Mouse (Mus musculus): Measurements from ENCODE around the gene Igfbp7. TPM values are rescaled to one million over a fixed set of nuclear protein-coding genes. Genes with fewer than 3 reads are reported as not detected.
A peak's percentile ranks its signal among the peaks of the same experiment; 100 is the strongest.

Gene Igfbp7
- polyA plus RNA-seq, 1 experiment from 2014 or later: 30.2 TPM

DNA sequence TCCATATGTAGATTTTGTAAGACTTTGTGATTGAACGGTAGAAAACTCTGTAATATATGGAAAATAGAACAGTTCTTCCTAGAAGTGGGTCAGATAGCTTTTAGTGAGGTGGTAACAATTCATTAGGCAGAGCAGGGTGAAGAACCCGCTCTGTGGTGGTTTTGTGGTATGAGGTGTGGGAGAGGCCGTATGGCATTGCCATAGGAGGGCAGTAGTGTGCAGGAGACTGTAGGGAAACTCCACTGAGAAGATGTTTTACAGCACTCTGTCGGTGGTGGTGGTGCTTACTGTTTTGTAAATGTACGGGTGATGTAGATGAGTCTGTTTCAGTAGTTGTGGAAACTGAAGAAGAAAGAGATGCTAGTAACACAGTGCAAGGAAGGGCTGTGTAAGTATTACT, 77.7 kb downstream of the Igfbp7 start:
- no peaks in the 10 kb centered on the region for H3K27me3 ChIP-seq (replicated peaks)
- WGBS: 81% methylated on average over 5 of the region's 5 CpGs

DNA sequence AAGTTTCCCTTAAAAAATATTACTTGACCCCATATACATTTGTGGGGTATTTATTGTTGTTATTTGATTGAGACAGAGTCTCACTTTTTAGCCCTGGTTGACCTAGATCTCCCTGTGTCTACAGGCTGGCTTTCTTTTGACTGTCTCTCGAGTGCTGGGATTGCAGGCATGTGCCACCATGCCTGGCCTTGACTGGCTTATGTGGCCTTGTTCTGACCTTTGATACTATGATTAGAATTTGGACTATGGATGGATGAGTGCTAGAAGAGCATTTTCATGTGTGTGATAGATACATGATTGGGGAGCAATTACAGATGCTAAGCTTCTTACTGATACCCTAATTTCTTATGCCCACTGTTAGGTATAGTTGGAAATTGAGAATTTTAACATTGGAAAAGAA, 82.9 kb downstream of the Igfbp7 start:
- no peak overlapping the region for H3K27ac ChIP-seq (replicated peaks)
- H3K4me2 ChIP-seq: no peak overlapping the region
- H3K4me1 ChIP-seq: no peaks in the 10 kb centered on the region
- H3K36me3 ChIP-seq: peaks cover 98% of the 10 kb centered on the region
- no peak overlapping the region for H3K4me3 ChIP-seq
- no peak overlapping the region for H3K9ac ChIP-seq
- no peak for ATAC-seq (ENCODE audit: extremely low read depth, insufficient number of reproducible peaks, low FRiP score, low TSS enrichment)
- H3K27me3 ChIP-seq (replicated peaks): no peaks in the 10 kb centered on the region
- WGBS: 66% methylated on average over 1 of the region's 1 CpGs
- H3K9me3 ChIP-seq: no peaks in the 10 kb centered on the region

More for the DNA sequence above, 77.7 kb downstream of the Igfbp7 start:
- H3K4me1 ChIP-seq: no peaks in the 10 kb centered on the region
- no peak for ATAC-seq (ENCODE audit: extremely low read depth, insufficient number of reproducible peaks, low FRiP score, low TSS enrichment)
- H3K9ac ChIP-seq: no peak overlapping the region
- no peak overlapping the region for H3K27ac ChIP-seq (replicated peaks)
- H3K9me3 ChIP-seq: no peaks in the 10 kb centered on the region
- peaks cover 92% of the 10 kb centered on the region for H3K36me3 ChIP-seq
- H3K4me2 ChIP-seq: no peak overlapping the region
- no peak overlapping the region for H3K4me3 ChIP-seq

DNA sequence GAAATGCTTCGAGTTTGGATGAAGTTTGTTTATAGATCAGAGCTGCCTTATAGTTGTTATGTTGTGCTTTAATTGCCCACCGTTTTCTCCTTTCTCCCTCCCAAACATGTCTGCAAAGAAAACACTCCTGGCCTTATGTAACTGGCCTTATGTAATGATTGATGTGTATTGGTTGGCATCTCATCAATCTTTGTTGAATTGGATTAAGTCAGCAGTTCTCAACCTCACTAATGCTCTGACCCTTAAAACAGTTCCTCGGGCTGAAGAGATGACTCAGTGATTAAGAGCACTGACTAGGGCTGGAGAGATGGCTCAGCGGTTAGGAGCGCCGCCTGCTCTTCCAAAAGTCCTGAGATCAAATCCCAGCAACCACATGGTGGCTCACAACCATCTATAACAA, 92.9 kb downstream of the Igfbp7 start:
- peaks cover 13% of the 10 kb centered on the region for H3K4me1 ChIP-seq
- ATAC-seq (ENCODE audit: extremely low read depth, insufficient number of reproducible peaks, low FRiP score, low TSS enrichment): no peak
- no peak overlapping the region for H3K4me3 ChIP-seq
- H3K27ac ChIP-seq (replicated peaks): no peak overlapping the region
- H3K9ac ChIP-seq: no peak overlapping the region
- H3K9me3 ChIP-seq: no peaks in the 10 kb centered on the region
- H3K36me3 ChIP-seq: peaks cover 66% of the 10 kb centered on the region
- no peaks in the 10 kb centered on the region for H3K27me3 ChIP-seq (replicated peaks)
- 85% methylated on average over 6 of the region's 6 CpGs for WGBS
- H3K4me2 ChIP-seq: no peak overlapping the region

DNA sequence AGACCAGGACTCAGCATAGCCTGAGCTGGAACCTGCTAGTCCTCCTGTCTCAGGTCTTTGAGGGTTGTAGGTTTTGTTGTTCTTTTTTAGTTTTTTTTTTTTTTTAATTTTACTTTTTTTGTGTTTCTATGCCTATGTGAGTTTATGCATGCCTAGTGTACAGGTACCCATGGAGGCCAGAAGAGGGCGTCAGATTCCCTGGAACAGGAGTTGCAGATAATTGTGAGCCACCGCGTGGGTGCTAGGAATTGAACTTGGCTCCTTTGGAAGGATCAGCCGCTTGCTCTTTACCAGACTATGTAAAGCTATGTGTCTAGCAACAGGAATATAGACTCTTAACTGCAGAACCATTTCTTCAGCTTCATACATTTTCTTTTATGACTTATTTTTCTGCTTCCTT, 93.6 kb downstream of the Igfbp7 start:
- H3K27ac ChIP-seq (replicated peaks): no peak overlapping the region
- no peak overlapping the region for H3K4me3 ChIP-seq
- H3K9me3 ChIP-seq: no peaks in the 10 kb centered on the region
- H3K4me1 ChIP-seq: peaks cover 13% of the 10 kb centered on the region
- peaks cover 60% of the 10 kb centered on the region for H3K36me3 ChIP-seq
- H3K27me3 ChIP-seq (replicated peaks): no peaks in the 10 kb centered on the region
- ATAC-seq (ENCODE audit: extremely low read depth, insufficient number of reproducible peaks, low FRiP score, low TSS enrichment): no peak
- no peak overlapping the region for H3K4me2 ChIP-seq
- no peak overlapping the region for H3K9ac ChIP-seq
- WGBS: 93% methylated on average over 4 of the region's 4 CpGs

DNA sequence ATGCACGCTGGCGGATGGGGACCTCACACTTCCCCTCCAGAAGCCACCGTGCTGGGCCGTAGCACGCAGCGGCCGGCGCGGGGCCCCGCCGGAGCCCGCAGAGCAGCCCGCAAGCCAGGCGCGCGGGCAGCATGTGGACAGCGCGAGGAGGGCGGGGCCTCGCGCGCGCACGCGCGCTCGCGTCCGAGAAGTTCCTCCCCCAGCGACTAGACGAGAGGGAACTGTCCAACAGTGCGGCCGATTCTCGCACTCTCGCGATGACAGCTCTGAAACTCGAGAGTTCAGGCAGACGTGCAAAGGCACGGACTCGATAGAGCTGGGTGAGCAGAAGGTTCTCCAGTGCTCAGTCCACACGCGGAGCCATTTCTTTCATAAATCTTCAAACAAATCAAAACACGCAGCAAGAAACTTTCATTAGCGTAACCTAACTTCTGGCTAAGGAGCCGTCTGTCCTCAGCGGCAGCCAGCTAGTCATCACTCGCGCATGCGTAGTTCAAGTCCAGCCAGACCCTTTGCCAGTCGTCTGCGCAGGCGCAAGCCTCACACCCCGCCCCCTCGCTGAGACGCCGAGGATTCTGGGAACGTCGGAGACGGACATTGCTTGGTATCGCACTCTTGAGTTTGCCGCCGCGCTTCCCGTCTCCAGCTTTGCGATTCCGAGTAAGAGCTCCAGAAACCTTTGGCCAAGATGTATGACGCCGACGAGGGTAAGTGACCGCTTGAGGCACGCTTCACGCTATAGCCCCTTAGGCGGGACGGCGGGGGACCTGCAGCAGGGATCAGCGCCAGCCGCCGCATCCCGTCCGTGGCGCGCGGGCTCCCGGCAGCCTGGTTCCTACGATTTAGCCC, 97.7 kb downstream of the Igfbp7 start, which contains the start of the genes Noa1 and Polr2b:
Noa1 (minus strand) TSS at position 161 of the 849 bp plus-strand sequence.
Polr2b (plus strand) TSS at position 224 of the 849 bp plus-strand sequence.
- no peaks in the 10 kb centered on the region for H3K9me3 ChIP-seq
- H3K4me3 ChIP-seq: peak within 1 kb of the TSS; percentile 88
- no peaks in the 10 kb centered on the region for H3K27me3 ChIP-seq (replicated peaks)
- peak within 1 kb of the TSS; percentile 94 for H3K27ac ChIP-seq (replicated peaks)
- peaks cover 28% of the 10 kb centered on the region for H3K4me1 ChIP-seq
- whole genome bisulfite sequencing: under 1% methylated on average over 85 of the region's 85 CpGs
- H3K4me2 ChIP-seq: peak within 1 kb of the TSS; percentile 99
- ATAC-seq (ENCODE audit: extremely low read depth, insufficient number of reproducible peaks, low FRiP score, low TSS enrichment): peak; percentile 96
- peak within 1 kb of the TSS; percentile 96 for H3K9ac ChIP-seq
- peaks cover 47% of the 10 kb centered on the region for H3K36me3 ChIP-seq

DNA sequence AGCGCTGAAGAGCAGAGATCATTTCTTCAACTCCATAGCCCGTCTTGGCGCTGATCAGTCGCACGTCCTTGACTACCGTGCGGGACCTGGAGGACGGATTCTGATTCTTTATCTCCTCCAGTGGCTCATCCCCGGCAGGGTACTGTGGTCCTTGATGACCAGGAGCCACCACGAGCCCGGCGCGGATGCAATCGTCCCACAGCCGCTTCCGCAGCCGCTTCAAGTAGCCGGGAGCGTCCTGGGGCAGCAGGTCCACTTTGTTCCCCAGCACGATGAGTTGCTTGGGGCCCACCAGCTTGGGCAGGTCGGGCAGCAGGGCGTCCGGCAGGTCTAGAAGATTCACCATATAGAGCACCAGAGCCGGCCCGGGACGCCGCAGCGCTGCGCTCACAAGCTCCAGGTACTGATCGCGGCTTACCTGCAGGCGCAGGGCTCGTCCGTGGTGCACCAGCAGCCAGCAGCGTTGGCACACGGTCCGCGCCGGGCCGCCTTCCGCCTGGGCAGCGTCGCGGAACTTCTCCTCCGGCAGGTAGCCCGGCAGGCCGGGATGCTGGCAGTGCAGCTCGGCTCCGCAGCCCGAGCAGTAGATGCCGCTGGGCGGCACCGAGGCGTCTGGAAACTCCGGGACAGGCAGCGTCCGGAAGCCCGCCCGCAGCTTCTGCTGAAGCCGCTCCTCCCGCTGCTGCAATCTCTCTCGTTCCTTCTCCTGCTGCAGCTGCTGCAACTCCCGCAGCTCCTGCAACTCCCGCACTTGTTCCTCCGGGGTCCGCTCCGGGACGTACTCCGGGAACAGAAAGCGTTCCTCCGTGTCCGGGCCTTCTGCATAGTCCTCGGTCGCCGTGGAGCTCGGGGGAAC, 98.6 kb downstream of the Igfbp7 start:
- H3K36me3 ChIP-seq: peaks cover 46% of the 10 kb centered on the region
- H3K9me3 ChIP-seq: no peaks in the 10 kb centered on the region
- peak overlapping the region; percentile 96 for H3K9ac ChIP-seq
- no peaks in the 10 kb centered on the region for H3K27me3 ChIP-seq (replicated peaks)
- H3K4me1 ChIP-seq: peaks cover 28% of the 10 kb centered on the region
- 0 out of 2 replicates have a peak overlapping the region, but pooled peaks have one; percentile 94 for H3K27ac ChIP-seq (replicated peaks)
- ATAC-seq (ENCODE audit: extremely low read depth, insufficient number of reproducible peaks, low FRiP score, low TSS enrichment): no peak
- peak overlapping the region; percentile 88 for H3K4me3 ChIP-seq
- under 1% methylated on average over 76 of the region's 76 CpGs for WGBS
- H3K4me2 ChIP-seq: peak overlapping the region; percentile 99

DNA sequence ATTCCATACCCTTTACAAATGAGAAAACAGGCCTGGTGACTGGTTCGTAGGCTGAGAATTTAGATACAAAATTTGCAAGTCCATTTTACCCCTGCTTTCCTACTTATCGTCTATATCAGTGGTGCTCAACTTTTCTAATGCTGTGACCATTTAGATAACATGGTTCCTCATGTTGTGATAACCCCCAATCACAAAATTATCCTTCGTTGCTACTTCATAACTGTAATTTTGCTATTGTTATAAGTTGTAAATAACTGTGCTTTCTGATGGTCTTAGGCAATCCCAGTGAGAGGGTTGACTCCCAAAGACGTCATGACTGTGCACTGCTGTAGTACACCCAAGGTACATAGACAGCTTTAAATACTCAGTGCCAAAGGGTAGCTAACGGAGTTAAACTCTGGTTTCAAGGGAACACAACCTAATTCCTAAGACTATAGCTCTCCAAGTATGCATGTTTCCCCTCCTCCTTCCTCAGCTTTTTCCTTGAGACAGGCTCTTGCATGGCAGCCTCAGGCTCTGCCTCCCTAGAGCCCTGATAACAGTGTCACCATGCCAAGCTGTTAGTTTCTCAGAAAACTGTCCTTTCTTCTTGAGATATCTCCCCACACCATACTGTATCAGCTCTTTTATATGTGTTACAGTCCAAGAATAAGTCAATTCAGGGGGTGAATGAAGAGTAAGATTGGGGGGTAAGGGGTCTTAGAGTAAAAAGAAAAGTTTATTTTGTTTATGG, 99.9 kb downstream of the Igfbp7 start:
- no peaks in the 10 kb centered on the region for H3K9me3 ChIP-seq
- peaks cover 43% of the 10 kb centered on the region for H3K36me3 ChIP-seq
- 77% methylated on average over 5 of the region's 5 CpGs for WGBS
- H3K4me1 ChIP-seq: peaks cover 28% of the 10 kb centered on the region
- peak overlapping the region; percentile 88 for H3K4me3 ChIP-seq
- H3K9ac ChIP-seq: peak overlapping the region; percentile 96
- no peak overlapping the region for H3K27ac ChIP-seq (replicated peaks)
- no peak for ATAC-seq (ENCODE audit: extremely low read depth, insufficient number of reproducible peaks, low FRiP score, low TSS enrichment)
- H3K27me3 ChIP-seq (replicated peaks): no peaks in the 10 kb centered on the region
- H3K4me2 ChIP-seq: peak overlapping the region; percentile 99

DNA sequence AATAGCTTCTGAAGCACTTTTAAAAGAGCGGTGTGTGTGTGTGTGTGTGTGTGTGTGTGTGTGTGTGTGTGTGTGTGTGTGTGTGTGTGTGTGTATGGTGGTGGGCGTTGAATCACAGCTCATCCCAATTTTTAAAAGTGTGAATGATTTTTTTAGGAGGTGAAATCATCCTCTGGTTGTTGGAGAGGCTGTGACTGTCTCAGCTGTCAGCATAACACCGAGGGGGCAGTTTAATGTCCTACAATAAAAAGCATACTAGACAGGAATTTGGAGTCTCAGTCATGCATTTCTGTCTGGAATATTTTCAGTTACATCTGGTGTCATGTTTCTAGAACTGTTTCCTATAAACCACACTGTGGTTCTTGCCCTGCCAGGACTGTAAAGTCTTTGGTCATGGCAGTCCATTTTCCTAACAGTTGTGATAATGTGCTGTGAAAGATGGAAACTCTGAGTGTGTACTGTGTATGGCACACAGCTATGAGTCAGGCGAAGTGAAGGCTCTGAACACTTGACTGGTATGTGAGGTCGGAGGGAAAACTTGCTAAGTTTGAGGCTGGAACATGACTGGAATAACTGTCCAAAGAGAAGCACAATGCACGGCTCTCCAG, 106.4 kb downstream of the Igfbp7 start:
- H3K4me1 ChIP-seq: no peaks in the 10 kb centered on the region
- peaks cover 79% of the 10 kb centered on the region for H3K36me3 ChIP-seq
- H3K27ac ChIP-seq (replicated peaks): no peak overlapping the region
- H3K9ac ChIP-seq: no peak overlapping the region
- H3K27me3 ChIP-seq (replicated peaks): no peaks in the 10 kb centered on the region
- H3K4me2 ChIP-seq: no peak overlapping the region
- ATAC-seq (ENCODE audit: extremely low read depth, insufficient number of reproducible peaks, low FRiP score, low TSS enrichment): no peak
- WGBS: 63% methylated on average over 6 of the region's 6 CpGs
- no peaks in the 10 kb centered on the region for H3K9me3 ChIP-seq
- no peak overlapping the region for H3K4me3 ChIP-seq

DNA sequence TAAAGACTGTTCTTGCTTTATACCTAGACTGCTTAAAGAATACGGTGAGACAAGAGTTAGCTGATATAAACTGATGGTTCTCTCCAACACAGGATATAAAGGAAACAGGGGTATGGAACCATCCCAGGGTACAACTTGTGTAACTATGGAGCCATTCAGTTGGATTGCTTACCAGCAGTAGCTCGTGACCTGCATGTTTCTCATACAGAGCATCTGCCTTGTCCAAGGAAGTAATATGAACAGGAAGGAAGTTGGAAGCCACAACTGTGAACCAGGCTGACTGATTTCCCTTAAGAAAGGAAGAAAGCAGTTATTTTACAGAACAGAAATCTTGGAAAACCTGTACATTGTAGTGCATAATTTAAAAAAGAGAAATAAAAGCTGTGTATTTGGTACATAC, 108.4 kb downstream of the Igfbp7 start:
- no peak for ATAC-seq (ENCODE audit: extremely low read depth, insufficient number of reproducible peaks, low FRiP score, low TSS enrichment)
- Histone ChIP-seq H3K4me1 (no peaks in the 10 kb centered on the region), H3K9me3 (no peaks in the 10 kb centered on the region), H3K27me3 (replicated peaks) (no peaks in the 10 kb centered on the region), H3K27ac (replicated peaks) (no peak overlapping the region), H3K36me3 (peaks cover 76% of the 10 kb centered on the region), H3K4me2 (no peak overlapping the region), H3K4me3 (no peak overlapping the region), H3K9ac (no peak overlapping the region)
- WGBS: 85% methylated on average over 2 of the region's 2 CpGs
